Mouse (Mus musculus): ENCODE measurements around the gene Dot1l. TPM values are rescaled to one million over a fixed set of nuclear protein-coding genes. Genes with fewer than 3 reads are reported as not detected.

The Dot1l gene
- polyA plus RNA-seq, 1 experiment from 2014 or later: 17.9 TPM

GRCm38 (mm10) chr10:80777123-80777522 is 22.1 kb downstream of the Dot1l start:
- no peak for ATAC-seq (ENCODE audit: insufficient number of reproducible peaks, insufficient read depth, low FRiP score, low TSS enrichment, low read depth)
- peaks cover 99% of the 10 kb centered on the region for H3K36me3 ChIP-seq
- WGBS: 92% methylated on average over 5 of the region's 5 CpGs
- H3K9ac ChIP-seq: no peak overlapping the region
- H3K27ac ChIP-seq: no peak overlapping the region
- peaks cover 19% of the 10 kb centered on the region for H3K4me1 ChIP-seq
- H3K4me3 ChIP-seq: no peak overlapping the region
- H3K4me2 ChIP-seq: no peak overlapping the region
- H3K27me3 ChIP-seq: no peaks in the 10 kb centered on the region
- no peaks in the 10 kb centered on the region for H3K9me3 ChIP-seq

- H3K4me3 ChIP-seq: no peak overlapping the region
- H3K27me3 ChIP-seq: no peaks in the 10 kb centered on the region
- peaks cover 99% of the 10 kb centered on the region for H3K36me3 ChIP-seq
- H3K9ac ChIP-seq: no peak overlapping the region
- no peak for ATAC-seq (ENCODE audit: insufficient number of reproducible peaks, insufficient read depth, low FRiP score, low TSS enrichment, low read depth)
- H3K4me2 ChIP-seq: no peak overlapping the region
- peaks cover 3% of the 10 kb centered on the region for H3K4me1 ChIP-seq
- H3K27ac ChIP-seq: no peak overlapping the region
- no peaks in the 10 kb centered on the region for H3K9me3 ChIP-seq
These were observed 24.6 kb downstream of the Dot1l start for GRCm38 (mm10) chr10:80779565-80779964.

- Histone ChIP-seq H3K4me2 (no peak overlapping the region), H3K27me3 (no peaks in the 10 kb centered on the region), H3K27ac (no peak overlapping the region), H3K4me1 (no peaks in the 10 kb centered on the region), H3K9me3 (no peaks in the 10 kb centered on the region), H3K9ac (no peak overlapping the region), H3K4me3 (no peak overlapping the region), H3K36me3 (peaks cover 100% of the 10 kb centered on the region)
- no peak for ATAC-seq (ENCODE audit: insufficient number of reproducible peaks, insufficient read depth, low FRiP score, low TSS enrichment, low read depth)
- 91% methylated on average over 2 of the region's 2 CpGs for WGBS
These were observed 29.3 kb downstream of the Dot1l start for GRCm38 (mm10) chr10:80784302-80784701.

GRCm38 (mm10) chr10:80784871-80785270 is 29.9 kb downstream of the Dot1l start:
- Histone ChIP-seq H3K9me3 (no peaks in the 10 kb centered on the region), H3K4me2 (no peak overlapping the region), H3K4me1 (no peaks in the 10 kb centered on the region), H3K9ac (no peak overlapping the region), H3K4me3 (no peak overlapping the region), H3K27ac (no peak overlapping the region), H3K27me3 (no peaks in the 10 kb centered on the region), H3K36me3 (peaks cover 99% of the 10 kb centered on the region)
- 90% methylated on average over 12 of the region's 12 CpGs for WGBS
- ATAC-seq (ENCODE audit: insufficient number of reproducible peaks, insufficient read depth, low FRiP score, low TSS enrichment, low read depth): no peak

- ATAC-seq (ENCODE audit: insufficient number of reproducible peaks, insufficient read depth, low FRiP score, low TSS enrichment, low read depth): no peak
- WGBS: 95% methylated on average over 11 of the region's 11 CpGs
- Histone ChIP-seq H3K4me3 (no peak overlapping the region), H3K9ac (no peak overlapping the region), H3K4me2 (no peak overlapping the region), H3K36me3 (peaks cover 99% of the 10 kb centered on the region), H3K9me3 (no peaks in the 10 kb centered on the region), H3K27ac (no peak overlapping the region), H3K27me3 (no peaks in the 10 kb centered on the region), H3K4me1 (no peaks in the 10 kb centered on the region)
These were observed 31.0 kb downstream of the Dot1l start for GRCm38 (mm10) chr10:80785963-80786362.

- ATAC-seq (ENCODE audit: insufficient number of reproducible peaks, insufficient read depth, low FRiP score, low TSS enrichment, low read depth): no peak
- Histone ChIP-seq H3K4me3 (no peak overlapping the region), H3K27ac (no peak overlapping the region), H3K4me1 (no peaks in the 10 kb centered on the region), H3K36me3 (peaks cover 99% of the 10 kb centered on the region), H3K9ac (no peak overlapping the region), H3K27me3 (no peaks in the 10 kb centered on the region), H3K4me2 (no peak overlapping the region), H3K9me3 (no peaks in the 10 kb centered on the region)
- WGBS: 81% methylated on average over 2 of the region's 2 CpGs
These were observed 32.5 kb downstream of the Dot1l start for GRCm38 (mm10) chr10:80787517-80787916.

GRCm38 (mm10) chr10:80790761-80791404 is 35.9 kb downstream of the Dot1l start:
- peaks cover 98% of the 10 kb centered on the region for H3K36me3 ChIP-seq
- no peaks in the 10 kb centered on the region for H3K27me3 ChIP-seq
- H3K4me3 ChIP-seq: no peak overlapping the region
- WGBS: 83% methylated on average over 19 of the region's 19 CpGs
- no peak overlapping the region for H3K9ac ChIP-seq
- no peak overlapping the region for H3K4me2 ChIP-seq
- no peaks in the 10 kb centered on the region; the same call in 1 of the 2 replicates for H3K4me1 ChIP-seq
- no peaks in the 10 kb centered on the region for H3K9me3 ChIP-seq
- H3K27ac ChIP-seq: no peak overlapping the region
- no peak for ATAC-seq (ENCODE audit: insufficient number of reproducible peaks, insufficient read depth, low FRiP score, low TSS enrichment, low read depth)

- peaks cover 98% of the 10 kb centered on the region for H3K36me3 ChIP-seq
- peaks cover 7% of the 10 kb centered on the region for H3K4me1 ChIP-seq
- H3K4me3 ChIP-seq: no peak overlapping the region
- H3K9me3 ChIP-seq: no peaks in the 10 kb centered on the region
- no peak overlapping the region for H3K27ac ChIP-seq
- H3K4me2 ChIP-seq: no peak overlapping the region
- H3K27me3 ChIP-seq: no peaks in the 10 kb centered on the region
- no peak overlapping the region for H3K9ac ChIP-seq
- ATAC-seq (ENCODE audit: insufficient number of reproducible peaks, insufficient read depth, low FRiP score, low TSS enrichment, low read depth): no peak
- WGBS: 79% methylated on average over 33 of the region's 33 CpGs
These were observed 36.6 kb downstream of the Dot1l start for GRCm38 (mm10) chr10:80791476-80792174.

- no peak for ATAC-seq (ENCODE audit: insufficient number of reproducible peaks, insufficient read depth, low FRiP score, low TSS enrichment, low read depth)
- no peak overlapping the region for H3K4me2 ChIP-seq
- H3K36me3 ChIP-seq: peaks cover 90% of the 10 kb centered on the region
- H3K4me1 ChIP-seq: peaks cover 13% of the 10 kb centered on the region
- H3K27me3 ChIP-seq: no peaks in the 10 kb centered on the region
- no peak overlapping the region for H3K4me3 ChIP-seq
- H3K9ac ChIP-seq: no peak overlapping the region
- H3K27ac ChIP-seq: 0 out of 2 replicates have a peak overlapping the region, but pooled peaks have one; percentile 17
- 74% methylated on average over 41 of the region's 41 CpGs for WGBS
- H3K9me3 ChIP-seq: no peaks in the 10 kb centered on the region
These were observed 37.4 kb downstream of the Dot1l start for GRCm38 (mm10) chr10:80792175-80793032.

GRCm38 (mm10) chr10:80793033-80793784 is 38.2 kb downstream of the Dot1l start:
- Histone ChIP-seq H3K27ac (0 out of 2 replicates have a peak overlapping the region, but pooled peaks have one; percentile 17), H3K36me3 (peaks cover 82% of the 10 kb centered on the region), H3K4me1 (peaks cover 13% of the 10 kb centered on the region), H3K27me3 (no peaks in the 10 kb centered on the region), H3K9ac (no peak overlapping the region), H3K4me2 (no peak overlapping the region), H3K9me3 (no peaks in the 10 kb centered on the region), H3K4me3 (0 out of 2 replicates have a peak overlapping the region, but pooled peaks have one; percentile 0)
- 90% methylated on average over 13 of the region's 13 CpGs for WGBS
- no peak for ATAC-seq (ENCODE audit: insufficient number of reproducible peaks, insufficient read depth, low FRiP score, low TSS enrichment, low read depth)

GRCm38 (mm10) chr10:80793803-80794202 is 38.8 kb downstream of the Dot1l start:
- Histone ChIP-seq H3K4me3 (no peak overlapping the region), H3K27me3 (no peaks in the 10 kb centered on the region), H3K4me2 (no peak overlapping the region), H3K9me3 (no peaks in the 10 kb centered on the region), H3K9ac (0 out of 2 replicates have a peak overlapping the region, but pooled peaks have one; percentile 11), H3K36me3 (peaks cover 76% of the 10 kb centered on the region), H3K27ac (no peak overlapping the region), H3K4me1 (peaks cover 13% of the 10 kb centered on the region)
- no peak for ATAC-seq (ENCODE audit: insufficient number of reproducible peaks, insufficient read depth, low FRiP score, low TSS enrichment, low read depth)
- 86% methylated on average over 4 of the region's 4 CpGs for WGBS

Measured in embryonic facial prominence, embryonic 13.5 days (tissue).